Mouse (Mus musculus) ovary, postnatal 36 days (tissue): Measurements from ENCODE around the gene Alx3.
A peak's percentile ranks its signal among the peaks of the same experiment; 100 is the strongest.
"Not testable (repeated sequence)": the region's sequence is repeated elsewhere in the genome, so short reads cannot be mapped to it uniquely, and the experiment has no call there.

Source experiments
- DNase-seq: peaks from one replicate; pipeline ENCODE4 v3.0.0; 2022; ENCODE audit warnings: low spot score, mixed read lengths

Alx3 gene

DNA sequence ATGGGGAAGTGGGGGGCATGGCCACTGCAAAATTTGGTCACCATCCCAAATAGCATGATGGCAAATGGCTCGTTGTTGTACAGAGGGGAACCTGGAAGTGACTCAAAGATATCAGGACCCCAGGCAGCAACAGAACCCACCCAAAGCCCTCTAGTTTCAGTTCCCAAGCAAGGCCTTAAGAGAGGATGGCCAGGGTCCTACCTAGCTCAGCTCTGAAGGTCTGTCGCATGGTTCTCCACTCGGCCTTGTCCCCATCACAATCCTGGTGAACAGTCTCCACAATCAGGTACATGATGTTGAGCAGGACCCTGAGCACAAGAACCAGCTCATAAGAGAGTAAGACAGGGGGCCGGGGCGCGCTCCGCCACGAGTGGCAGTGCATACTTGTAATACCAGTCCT is 29.6 kb downstream of the Alx3 start:
- DNase-seq, result no peak

DNA sequence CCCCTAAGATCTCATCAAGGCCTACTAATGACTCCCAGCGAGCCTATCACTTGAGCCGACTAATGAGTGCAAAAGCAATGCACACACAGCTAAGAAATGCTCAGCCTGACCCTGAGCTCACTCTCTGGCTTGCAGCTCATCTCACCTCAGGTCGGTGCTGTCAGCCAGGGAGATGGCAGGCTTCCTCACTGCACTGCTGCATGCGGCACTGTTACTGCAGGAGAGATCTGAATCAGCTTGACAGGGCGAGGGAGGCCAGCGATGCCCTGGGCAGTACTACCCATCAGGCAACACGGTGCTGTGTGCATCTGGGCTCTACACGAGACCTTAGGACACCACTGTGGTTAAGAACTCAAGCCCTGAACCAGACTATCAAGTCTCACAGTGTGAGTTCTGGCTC is 30.7 kb downstream of the Alx3 start:
- DNase-seq, result no peak

DNA sequence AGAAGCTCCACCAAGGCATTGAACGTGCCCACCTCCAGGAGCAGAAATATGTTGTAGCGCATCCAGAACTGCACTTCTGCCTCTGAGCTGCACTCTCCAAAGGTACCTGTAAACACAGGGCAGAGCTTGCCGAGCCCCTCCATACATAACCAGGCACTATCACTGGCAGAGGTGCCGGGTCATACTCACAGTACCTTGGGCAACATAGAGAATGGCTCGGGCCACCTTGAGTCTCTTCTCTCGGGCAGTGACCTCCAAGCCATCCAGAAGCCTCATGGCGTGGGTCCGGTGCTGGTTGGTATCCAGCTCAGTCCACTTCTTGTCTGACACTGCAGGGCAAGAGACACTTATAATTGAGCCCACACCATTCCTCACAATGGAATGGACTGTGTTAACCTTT is 31.9 kb downstream of the Alx3 start:
- no peak for DNase-seq

DNA sequence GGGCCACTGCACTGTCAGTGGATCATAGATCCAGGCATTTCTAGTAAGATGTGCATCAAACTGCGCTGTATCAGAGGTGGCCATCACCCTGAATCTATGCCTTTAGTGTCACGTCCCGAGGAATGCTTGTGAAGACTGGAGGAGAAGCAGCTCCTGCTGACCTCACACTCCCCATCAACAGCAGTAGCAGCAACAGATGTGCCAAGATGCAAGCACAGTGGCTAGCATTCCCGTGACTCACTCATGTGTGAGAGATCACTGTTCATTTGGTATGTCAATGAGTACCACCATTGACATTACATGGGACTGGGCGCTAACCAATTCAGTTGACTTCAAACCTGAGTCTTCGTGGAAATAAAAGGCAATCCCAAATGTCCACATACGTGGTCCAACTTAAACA is 32.8 kb downstream of the Alx3 start:
- DNase-seq, result no peak

DNA sequence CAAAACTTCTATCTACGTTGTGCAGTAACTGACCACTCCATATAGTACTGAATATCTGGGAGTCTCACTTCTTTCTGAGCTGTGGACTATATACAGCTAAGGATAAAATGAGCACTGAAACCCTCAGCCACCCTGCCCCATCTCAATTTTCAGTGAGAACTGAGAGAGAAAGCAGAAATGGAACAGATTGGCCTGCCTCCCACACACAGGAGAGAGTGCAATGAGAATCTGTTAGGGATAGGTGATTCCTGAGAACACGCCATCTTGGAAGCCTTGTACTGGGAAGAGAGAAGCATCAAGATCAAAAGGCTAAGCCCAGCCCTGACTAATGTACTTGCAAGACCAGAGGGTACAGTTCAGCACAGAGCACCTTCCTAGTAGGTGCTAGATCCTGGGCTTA is 33.7 kb downstream of the Alx3 start:
- DNase-seq, result no peak

DNA sequence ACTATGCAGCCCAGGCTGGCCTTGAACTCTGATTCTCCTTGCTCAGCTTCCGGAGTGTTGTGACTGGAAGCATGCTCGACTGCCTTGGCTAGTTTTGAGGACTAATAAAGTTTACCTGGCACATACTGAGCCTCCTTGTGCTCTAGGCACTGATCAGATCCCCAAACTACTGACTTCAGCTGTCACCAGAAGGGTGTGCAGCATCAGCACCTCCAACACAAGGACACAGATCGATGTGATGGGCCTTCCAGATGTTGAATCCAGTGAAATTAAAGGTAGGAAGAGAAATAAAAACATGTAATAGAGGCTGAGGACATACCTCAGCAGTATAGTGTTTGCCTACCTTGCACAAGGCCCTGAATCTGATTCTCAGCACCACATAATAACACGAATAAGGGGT is 34.6 kb downstream of the Alx3 start:
- DNase-seq, result no peak

DNA sequence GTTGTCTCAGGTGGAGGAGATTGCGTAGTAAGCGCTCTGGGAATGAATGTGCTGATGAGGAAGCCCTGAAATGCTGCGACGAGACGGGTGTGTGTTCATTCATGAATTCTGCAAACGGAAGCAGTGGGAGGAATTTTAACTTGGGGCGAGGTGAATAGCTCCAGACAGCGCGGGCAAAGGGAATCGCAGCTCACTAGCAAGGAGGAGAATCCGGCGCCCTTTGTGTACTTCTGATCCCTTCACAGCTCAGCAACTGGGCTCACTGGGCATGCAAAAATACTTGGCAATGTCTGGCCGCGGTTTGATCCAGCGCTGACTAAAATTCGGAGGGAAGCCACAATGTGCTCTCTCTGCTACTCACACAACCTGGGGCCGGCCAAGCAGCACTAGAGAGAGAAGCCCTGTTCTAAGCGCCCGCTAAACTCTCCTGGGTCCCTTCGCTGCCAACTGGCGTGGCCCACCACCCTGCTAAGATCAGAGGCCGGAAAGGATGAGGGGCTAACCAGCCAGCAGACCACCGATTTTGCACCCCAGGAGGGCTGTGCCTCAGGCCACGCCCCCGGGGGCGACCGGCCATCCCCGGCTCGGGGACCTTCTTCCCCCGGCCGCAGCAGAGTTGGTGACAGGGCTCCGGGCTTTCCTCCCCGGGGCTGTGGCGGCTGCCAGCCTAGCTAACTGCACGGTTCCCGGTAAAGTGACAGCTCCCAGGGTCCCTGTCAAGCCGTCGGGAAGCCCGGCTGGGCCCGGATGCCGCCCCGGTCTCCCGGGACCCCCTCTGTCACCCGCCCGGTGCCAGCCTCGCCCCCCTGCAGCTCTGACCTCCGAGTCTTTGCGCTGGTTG is 36.1 kb downstream of the Alx3 start, which contains the start of gene Gm10961:
Gene Gm10961 (plus strand): TSS at position 641 of the 841 bp plus-strand sequence.
- DNase-seq, result no peak

DNA sequence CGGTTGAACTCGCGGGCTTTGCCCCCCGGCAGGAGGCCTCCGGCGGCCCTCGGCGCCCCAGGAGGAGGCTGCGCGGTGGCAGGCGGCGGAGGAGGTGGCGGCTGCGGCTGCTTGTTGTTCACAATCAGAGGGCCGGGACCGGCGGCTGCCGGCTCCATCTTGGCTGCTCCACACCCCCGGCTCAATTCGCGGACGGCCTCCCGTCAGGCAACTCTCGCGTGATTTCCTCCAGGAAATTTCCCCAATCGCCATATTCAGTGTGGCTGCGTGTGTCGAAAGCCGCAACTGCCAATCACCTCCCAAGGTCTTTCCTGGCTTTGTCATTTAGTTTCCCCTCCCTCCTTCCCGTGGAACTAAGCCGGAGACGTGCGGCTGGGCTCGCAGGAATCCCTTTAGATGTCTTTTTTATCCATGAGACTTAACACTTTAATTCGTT is 36.7 kb downstream of the Alx3 start, which contains the start of gene Strip1:
Gene Strip1 (minus strand): TSS at position 172 of the 436 bp plus-strand sequence.
- peak; percentile 88 for DNase-seq

DNA sequence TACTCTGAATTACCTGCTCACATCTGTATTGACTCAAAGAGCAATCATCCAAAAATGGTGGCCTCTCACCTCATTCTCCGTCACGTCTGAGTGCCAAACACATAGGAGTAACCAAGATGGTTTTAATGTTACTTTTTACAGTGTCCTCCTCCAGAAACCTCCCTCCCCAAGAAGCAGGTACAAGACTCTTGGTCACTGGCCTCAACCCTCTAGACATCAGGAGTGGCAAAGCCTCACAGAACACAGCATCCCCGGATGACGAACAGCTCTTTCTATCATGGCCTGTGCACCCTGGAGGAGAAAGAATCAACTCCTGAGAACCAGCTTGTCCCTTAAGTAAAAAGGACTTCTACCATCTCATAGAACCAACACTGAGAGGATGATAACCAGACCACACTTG is 38.0 kb downstream of the Alx3 start:
- no peak for DNase-seq

DNA sequence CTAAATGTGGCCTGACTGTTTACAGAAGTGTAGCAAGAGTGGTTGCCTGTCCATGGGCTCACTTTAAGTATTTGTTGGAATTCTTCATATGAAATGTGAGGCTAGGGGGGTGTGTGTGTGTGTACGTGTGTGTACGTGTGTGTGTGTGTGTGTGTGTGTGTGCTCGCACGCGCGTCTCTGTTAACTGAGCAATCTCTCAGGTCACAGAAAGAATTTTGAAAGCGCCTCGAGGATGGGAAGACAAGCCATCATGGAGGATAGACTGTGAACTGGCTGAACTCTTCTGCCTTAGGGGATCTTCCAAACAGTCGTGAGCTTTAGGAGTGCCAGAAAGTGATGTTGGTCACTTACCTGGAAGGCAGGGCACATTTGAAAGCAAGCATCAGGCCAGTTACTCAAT is 39.1 kb downstream of the Alx3 start:
- no peak for DNase-seq

DNA sequence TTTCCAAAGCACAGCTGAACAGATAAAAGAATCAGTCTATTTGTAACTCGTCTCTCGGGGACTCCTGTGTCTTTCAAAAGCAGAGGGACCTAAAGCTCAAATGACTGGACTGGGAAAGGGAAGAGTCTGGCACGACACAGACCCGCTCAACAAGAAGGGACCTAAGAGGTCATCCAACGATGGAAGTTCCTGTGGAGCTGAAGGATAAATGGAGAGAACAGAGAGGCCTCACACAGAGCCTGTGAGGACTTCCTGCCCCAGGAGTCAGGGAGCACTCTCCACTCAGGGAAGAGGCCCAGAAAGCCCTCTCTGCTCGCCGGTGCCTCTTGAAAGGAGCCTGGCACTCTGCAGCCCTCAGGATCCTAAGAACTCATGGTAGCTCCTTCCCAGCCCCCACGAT is 41.0 kb downstream of the Alx3 start:
- DNase-seq, result no peak

DNA sequence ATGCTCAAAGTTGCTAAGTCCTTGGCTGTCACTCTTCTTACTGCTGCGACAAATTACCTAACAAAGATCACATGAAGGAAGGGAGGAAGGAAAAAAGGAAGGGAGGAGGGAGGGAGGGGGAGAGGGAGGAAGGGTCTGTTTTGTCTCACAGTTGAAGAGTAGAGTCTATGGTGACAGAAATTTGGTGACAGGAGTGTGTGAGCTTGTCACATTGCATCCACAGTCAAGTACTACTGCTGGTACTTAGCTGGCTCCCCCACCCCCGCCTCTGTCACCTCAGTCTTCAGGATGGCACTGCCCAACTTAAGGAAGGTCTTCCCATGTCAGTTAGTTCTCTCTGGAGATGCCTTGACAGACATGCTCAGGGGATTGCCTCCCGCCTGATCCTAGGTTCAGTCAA is 41.4 kb downstream of the Alx3 start:
- DNase-seq, result no peak

DNA sequence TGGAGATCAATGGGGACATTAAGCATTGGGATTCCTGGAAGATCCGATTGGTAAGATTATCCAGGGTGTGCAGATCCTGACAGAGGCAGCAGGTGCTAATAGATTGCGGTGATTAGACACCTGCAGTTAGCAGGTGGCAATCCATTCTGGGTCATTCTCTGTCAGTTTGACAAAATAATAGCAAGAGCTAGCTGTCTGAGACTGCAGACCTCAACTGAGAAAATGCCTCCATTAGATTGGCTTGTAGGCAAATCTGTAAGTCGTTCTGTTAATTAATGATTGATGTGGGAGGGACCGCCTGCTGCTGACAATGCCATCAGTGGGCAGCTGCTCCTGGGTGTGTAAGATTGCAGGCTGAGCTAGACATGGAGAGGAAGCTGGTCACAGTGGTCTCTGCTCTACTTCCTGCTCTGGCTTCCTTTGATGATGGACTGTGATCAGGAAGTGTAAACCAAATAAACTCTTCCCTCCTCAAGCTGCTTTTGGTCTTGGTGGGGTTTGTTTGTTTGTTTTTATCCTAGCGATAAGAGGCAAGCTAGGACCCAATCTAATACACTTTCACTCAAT is 42.9 kb downstream of the Alx3 start:
- no peak for DNase-seq

DNA sequence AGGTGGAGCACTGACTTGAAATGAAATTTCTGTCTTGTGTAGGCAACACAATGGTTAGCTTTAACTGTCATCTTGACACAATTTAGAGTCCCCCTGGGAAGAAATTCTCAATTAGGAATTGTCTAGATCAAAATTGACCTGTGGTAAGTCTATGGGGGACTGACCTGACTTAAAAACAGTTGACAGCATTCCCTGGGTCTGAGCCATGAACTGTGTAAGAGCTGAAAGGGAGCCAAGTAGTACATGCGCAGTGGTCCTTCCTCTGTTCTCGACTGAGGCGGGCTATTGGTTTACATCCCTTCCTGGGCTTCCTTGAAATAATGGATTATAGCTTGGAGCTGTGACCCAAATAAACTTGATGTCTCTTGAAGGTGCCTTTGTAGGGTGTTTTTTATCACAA is 52.1 kb downstream of the Alx3 start:
- DNase-seq, result no peak

DNA sequence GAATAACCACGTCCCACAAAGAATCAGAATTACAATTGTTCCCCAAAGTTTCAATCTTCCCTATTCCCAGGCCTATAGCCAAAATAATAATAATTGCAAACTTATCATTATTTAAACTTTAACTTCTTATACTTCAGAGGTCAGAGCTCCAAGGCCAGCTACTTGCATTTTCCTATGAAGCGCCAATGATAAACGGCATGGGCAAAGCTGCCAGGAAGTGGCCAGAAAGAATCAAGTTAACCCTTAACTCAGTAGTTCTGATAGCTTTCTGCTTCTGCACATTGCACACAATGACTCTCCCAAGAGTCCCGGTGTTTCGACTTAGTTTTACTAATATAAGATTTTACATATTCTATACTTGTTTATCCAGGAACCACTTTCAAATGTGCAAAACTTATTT is 55.4 kb downstream of the Alx3 start:
- not testable (repeated sequence) for DNase-seq

DNA sequence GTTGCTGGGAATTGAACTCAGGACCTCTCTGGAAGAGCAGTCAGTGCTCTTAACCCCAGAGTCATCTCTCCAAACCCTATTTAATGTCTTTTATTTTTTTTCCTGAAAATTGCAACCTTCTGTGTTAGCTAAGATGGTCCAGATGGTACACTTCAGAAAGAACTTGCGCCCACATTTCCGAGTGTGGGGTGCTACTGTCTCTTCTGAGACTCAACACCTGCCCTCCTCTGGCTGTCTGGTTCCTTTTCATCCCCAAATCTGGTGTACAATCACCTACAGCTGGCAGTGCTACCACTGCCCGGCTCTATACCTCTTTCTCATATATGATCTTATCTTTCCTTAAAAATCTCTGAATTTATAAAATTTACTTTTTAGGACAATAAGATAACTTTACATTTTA is 58.1 kb downstream of the Alx3 start:
- no peak for DNase-seq

DNA sequence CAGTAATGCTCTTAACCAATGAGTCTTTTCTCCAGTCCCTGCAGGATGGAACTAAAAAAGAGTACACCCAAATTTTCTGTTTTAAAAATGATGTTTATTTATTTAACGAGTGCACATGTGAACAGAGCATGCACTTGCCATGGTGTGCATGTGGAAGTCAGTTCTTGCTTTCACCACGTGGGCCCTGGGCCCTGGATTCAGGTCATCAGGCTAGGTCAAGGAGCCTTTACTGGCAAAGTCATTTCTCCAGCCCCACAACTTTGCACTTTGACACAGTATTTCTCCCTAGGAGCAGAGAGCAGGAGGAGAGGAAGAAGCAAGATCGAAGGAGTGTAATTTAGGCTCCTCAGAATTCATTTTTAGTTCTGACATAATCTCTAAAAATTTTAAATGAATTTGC is 60.0 kb downstream of the Alx3 start:
- DNase-seq, result no peak
